Mouse (Mus musculus): ENCODE results near the gene G6pc3. TPM values are rescaled to one million over a fixed set of nuclear protein-coding genes. Genes with fewer than 3 reads are reported as not detected.

Gene G6pc3
- polyA plus RNA-seq, 1 experiment from 2014 or later: 35.6 TPM

DNA sequence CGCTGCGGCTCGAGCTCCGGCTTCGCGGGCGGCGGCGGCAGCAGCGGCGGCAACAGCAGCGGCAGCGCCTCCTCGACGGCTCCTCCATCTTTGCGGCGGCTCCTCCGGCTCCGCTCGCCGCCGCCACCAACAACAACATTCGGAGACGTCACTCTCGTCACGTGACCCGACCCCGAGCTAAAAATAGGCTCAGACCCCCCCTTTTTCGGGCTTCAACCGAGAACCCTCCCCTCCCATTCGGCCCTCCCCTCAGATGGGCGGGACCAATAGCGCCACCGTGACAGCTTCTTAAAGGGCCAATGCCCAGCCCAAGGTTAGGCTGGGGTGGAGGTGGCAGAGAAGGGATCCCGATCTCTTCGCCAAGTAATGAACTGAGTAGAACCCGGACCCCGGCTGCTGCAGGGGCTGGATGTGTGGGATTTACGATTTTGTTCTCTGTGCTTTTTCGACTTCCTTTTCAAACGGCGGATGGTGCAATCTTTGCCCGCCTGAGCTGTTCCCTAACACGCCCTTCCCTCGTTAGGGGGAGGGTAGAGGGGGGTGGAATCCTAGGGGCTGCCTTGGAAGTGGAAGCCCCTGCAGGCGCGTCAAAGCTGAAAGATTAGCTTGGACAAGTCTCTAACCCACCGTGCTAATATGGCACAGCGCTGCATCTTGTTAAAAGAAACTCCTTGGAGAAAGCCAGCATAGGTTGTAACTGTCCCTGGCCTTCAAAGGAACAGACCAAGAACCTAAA, 40.8 kb downstream of the G6pc3 start, which contains the start of gene Hdac5:
Gene Hdac5 (minus strand): TSS at position 161 of the 736 bp plus-strand sequence.
- Histone ChIP-seq H3K9ac (peak within 1 kb of the TSS; percentile 91), H3K27ac (peak within 1 kb of the TSS; percentile 73), H3K27me3 (peaks cover 10% of the 10 kb centered on the region; the same call in 1 of the 2 replicates), H3K4me2 (replicated peaks) (peak within 1 kb of the TSS; percentile 87), H3K9me3 (no peaks in the 10 kb centered on the region), H3K36me3 (no peaks in the 10 kb centered on the region), H3K4me3 (peak within 1 kb of the TSS; percentile 77), H3K4me1 (peaks cover 40% of the 10 kb centered on the region)
- under 1% methylated on average over 48 of the region's 49 CpGs for WGBS
- peak; percentile 91 for ATAC-seq (ENCODE audit: low FRiP score, low read depth)

DNA sequence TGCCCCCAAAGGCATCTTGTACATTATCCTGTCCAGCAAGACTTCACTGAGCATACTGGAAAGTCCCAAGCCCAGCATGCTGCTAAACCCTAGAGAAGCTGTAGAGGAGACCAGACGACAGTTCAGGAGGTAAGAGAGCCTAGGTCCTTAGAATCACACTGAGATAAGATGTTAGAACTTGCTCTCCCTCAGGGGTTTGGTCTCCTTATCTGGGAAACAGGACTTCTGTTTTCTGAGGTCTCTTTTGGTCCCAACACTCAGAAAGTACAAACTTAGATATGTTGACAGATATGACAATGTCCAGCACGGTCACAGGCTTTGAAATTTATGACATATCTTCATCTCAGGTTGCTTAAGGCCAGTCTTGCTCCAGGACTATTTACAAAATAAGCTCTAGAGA, 46.6 kb downstream of the G6pc3 start:
- no peak overlapping the region for H3K9ac ChIP-seq
- H3K27me3 ChIP-seq: no peaks in the 10 kb centered on the region
- no peak overlapping the region for H3K4me2 ChIP-seq (replicated peaks)
- 59% methylated on average over 2 of the region's 2 CpGs for WGBS
- H3K4me1 ChIP-seq: no peaks in the 10 kb centered on the region
- no peak overlapping the region for H3K27ac ChIP-seq
- H3K4me3 ChIP-seq: no peak overlapping the region
- no peaks in the 10 kb centered on the region for H3K9me3 ChIP-seq
- no peak for ATAC-seq (ENCODE audit: low FRiP score, low read depth)
- no peaks in the 10 kb centered on the region for H3K36me3 ChIP-seq

DNA sequence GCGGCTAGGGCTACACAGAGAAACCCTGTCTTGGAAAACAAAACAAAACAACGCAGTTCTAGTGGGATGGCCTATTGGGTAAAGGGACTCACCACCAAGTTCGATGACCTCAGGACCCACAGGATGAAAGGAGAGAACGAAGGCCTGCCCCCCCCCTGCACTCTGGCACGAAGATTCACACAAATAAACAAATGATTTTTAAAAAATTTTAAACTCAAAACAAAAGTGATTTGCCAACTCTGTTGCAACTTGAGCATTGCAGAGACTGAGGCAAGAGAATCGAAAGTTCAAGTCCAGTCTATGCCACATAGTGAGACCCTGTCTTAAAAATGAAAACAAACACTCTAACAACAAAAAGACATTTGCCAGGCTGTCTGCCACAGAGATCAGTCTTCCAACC, 51.2 kb downstream of the G6pc3 start:
- no peak overlapping the region for H3K4me3 ChIP-seq
- peaks cover 3% of the 10 kb centered on the region for H3K27me3 ChIP-seq
- no peaks in the 10 kb centered on the region for H3K9me3 ChIP-seq
- no peak overlapping the region for H3K4me2 ChIP-seq (replicated peaks)
- H3K27ac ChIP-seq: no peak overlapping the region
- no peaks in the 10 kb centered on the region for H3K36me3 ChIP-seq
- no peak overlapping the region for H3K9ac ChIP-seq
- ATAC-seq (ENCODE audit: low FRiP score, low read depth): no peak
- 93% methylated on average over 6 of the region's 6 CpGs for WGBS
- peaks cover 14% of the 10 kb centered on the region for H3K4me1 ChIP-seq

DNA sequence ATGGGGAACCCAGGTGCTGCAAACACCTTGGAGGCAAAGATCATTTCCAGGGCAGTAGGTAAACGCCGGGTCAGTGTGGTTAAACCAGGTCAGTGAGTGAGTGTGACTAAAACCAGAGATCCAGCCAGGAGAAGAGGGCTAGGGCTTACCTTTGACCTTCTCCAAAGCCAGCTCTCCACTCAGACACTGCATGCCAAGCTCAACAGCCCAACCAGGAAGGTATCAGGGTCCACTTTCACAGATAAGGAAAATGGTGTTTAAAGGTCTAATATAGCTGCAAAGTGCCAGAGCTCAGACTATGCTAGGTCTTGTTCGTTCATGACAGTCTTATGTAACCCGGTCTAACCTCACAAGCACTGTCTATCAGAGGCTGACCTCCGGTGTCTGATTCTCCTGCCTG, 51.8 kb downstream of the G6pc3 start:
- H3K9ac ChIP-seq: no peak overlapping the region
- WGBS: 82% methylated on average over 5 of the region's 5 CpGs
- no peak for ATAC-seq (ENCODE audit: low FRiP score, low read depth)

DNA sequence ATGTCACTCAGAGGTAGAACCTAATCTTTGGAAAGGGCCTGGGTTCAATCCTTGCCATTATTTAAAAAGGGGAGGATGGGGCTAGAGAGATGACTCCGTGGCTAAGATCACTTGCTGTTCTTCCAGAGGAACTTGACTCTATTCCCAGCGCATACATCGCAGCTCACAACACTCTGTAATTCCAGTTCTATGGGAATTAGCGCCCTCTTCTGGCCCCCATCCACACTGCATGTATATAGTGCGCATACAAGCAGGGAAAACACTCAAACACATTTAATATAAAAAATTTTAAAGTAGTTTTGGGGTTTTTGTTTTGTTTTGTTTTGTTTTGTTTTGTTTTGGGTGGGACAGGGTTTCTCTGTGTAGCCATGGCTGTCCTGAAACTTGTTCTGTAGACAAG, 52.5 kb downstream of the G6pc3 start:
- Histone ChIP-seq H3K9me3 (no peaks in the 10 kb centered on the region), H3K9ac (no peak overlapping the region), H3K36me3 (no peaks in the 10 kb centered on the region), H3K27ac (no peak overlapping the region), H3K4me1 (peaks cover 18% of the 10 kb centered on the region), H3K27me3 (peaks cover 3% of the 10 kb centered on the region), H3K4me2 (replicated peaks) (no peak overlapping the region), H3K4me3 (no peak overlapping the region)
- WGBS: 51% methylated on average over 5 of the region's 5 CpGs
- ATAC-seq (ENCODE audit: low FRiP score, low read depth): no peak

More for the DNA sequence above, 51.8 kb downstream of the G6pc3 start:
- Histone ChIP-seq H3K9me3 (no peaks in the 10 kb centered on the region), H3K27me3 (peaks cover 3% of the 10 kb centered on the region), H3K27ac (no peak overlapping the region), H3K36me3 (no peaks in the 10 kb centered on the region), H3K4me2 (replicated peaks) (no peak overlapping the region), H3K4me1 (peaks cover 16% of the 10 kb centered on the region), H3K4me3 (no peak overlapping the region)

Small RNA genes lying within 50 kb of the gene (microRNA-seq; reads per million reads assigned to microRNA genes)
- not detected for gene Mir8101

Other genes starting within 250 kb of the G6pc3 start
- 0.38 TPM in 2 replicates for gene Sost, start 222.6 kb upstream of the G6pc3 start, polyA plus RNA-seq (2015; fragmentation: Nextera tagmentation; extraction: Ambion mirVana)
- not detected in 2 replicates for gene Cfap97d1, start 205.3 kb upstream of the G6pc3 start, polyA plus RNA-seq (2015; fragmentation: Nextera tagmentation; extraction: Ambion mirVana)
- 18.6 and 19.4 TPM in 2 replicates for gene Dusp3, start 202.6 kb upstream of the G6pc3 start, polyA plus RNA-seq (2015; fragmentation: Nextera tagmentation; extraction: Ambion mirVana)
- 10.0 and 10.2 TPM in 2 replicates for gene Mpp3, start 161.2 kb upstream of the G6pc3 start, polyA plus RNA-seq (2015; fragmentation: Nextera tagmentation; extraction: Ambion mirVana)
- gene Cd300lg, start 148.1 kb upstream of the G6pc3 start, polyA plus RNA-seq (2015; fragmentation: Nextera tagmentation; extraction: Ambion mirVana): 0.49 and 0.78 TPM in 2 replicates
- 13.4 and 13.5 TPM in 2 replicates for gene Mpp2, start 101.1 kb upstream of the G6pc3 start, polyA plus RNA-seq (2015; fragmentation: Nextera tagmentation; extraction: Ambion mirVana)
- gene Ppy, start 88.3 kb upstream of the G6pc3 start, polyA plus RNA-seq (2015; fragmentation: Nextera tagmentation; extraction: Ambion mirVana): not detected in 2 replicates
- not detected in 2 replicates for gene Pyy, start 81.8 kb upstream of the G6pc3 start, polyA plus RNA-seq (2015; fragmentation: Nextera tagmentation; extraction: Ambion mirVana)
- 0.14 TPM in 1 of 2 replicates, not detected in the other for gene Nags, start 44.1 kb upstream of the G6pc3 start, polyA plus RNA-seq (2015; fragmentation: Nextera tagmentation; extraction: Ambion mirVana)
- 44.7 and 46.1 TPM in 2 replicates for gene Tmem101, start 33.2 kb upstream of the G6pc3 start, polyA plus RNA-seq (2015; fragmentation: Nextera tagmentation; extraction: Ambion mirVana)
- gene Lsm12, start 4.3 kb upstream of the G6pc3 start, polyA plus RNA-seq (2015; fragmentation: Nextera tagmentation; extraction: Ambion mirVana): 134 and 145 TPM in 2 replicates
- gene Hdac5, start 40.5 kb downstream of the G6pc3 start, polyA plus RNA-seq (2015; fragmentation: Nextera tagmentation; extraction: Ambion mirVana): 61.9 and 68.6 TPM in 2 replicates
- 15.8 and 16.1 TPM in 2 replicates for gene BC030867, start 59.3 kb downstream of the G6pc3 start, polyA plus RNA-seq (2015; fragmentation: Nextera tagmentation; extraction: Ambion mirVana)
- 0.22 TPM in 2 replicates for gene Asb16, start 79.1 kb downstream of the G6pc3 start, polyA plus RNA-seq (2015; fragmentation: Nextera tagmentation; extraction: Ambion mirVana)
- gene Tmub2, start 95.3 kb downstream of the G6pc3 start, polyA plus RNA-seq (2015; fragmentation: Nextera tagmentation; extraction: Ambion mirVana): 52.8 and 57.3 TPM in 2 replicates
- 20.7 and 21.4 TPM in 2 replicates for gene Atxn7l3, start 107.0 kb downstream of the G6pc3 start, polyA plus RNA-seq (2015; fragmentation: Nextera tagmentation; extraction: Ambion mirVana)
- 83.9 and 85.9 TPM in 2 replicates for gene Ubtf, start 130.1 kb downstream of the G6pc3 start, polyA plus RNA-seq (2015; fragmentation: Nextera tagmentation; extraction: Ambion mirVana)
- 7.2 and 11.7 TPM in 2 replicates for gene Slc4a1, start 176.6 kb downstream of the G6pc3 start, polyA plus RNA-seq (2015; fragmentation: Nextera tagmentation; extraction: Ambion mirVana)
- 1.3 and 1.4 TPM in 2 replicates for gene Rundc3a, start 203.8 kb downstream of the G6pc3 start, polyA plus RNA-seq (2015; fragmentation: Nextera tagmentation; extraction: Ambion mirVana)
- gene Slc25a39, start 218.3 kb downstream of the G6pc3 start, polyA plus RNA-seq (2015; fragmentation: Nextera tagmentation; extraction: Ambion mirVana): 173 and 180 TPM in 2 replicates
- 141 and 149 TPM in 2 replicates for gene Grn, start 240.7 kb downstream of the G6pc3 start, polyA plus RNA-seq (2015; fragmentation: Nextera tagmentation; extraction: Ambion mirVana)